Mouse (Mus musculus): Measurements from ENCODE around the gene Gm17268. TPM values are rescaled to one million over a fixed set of nuclear protein-coding genes. Genes with fewer than 3 reads are reported as not detected.
A peak's percentile ranks its signal among the peaks of the same experiment; 100 is the strongest.

Gm17268 gene
- polyA plus RNA-seq, 1 experiment from 2014 or later = not detected

DNA sequence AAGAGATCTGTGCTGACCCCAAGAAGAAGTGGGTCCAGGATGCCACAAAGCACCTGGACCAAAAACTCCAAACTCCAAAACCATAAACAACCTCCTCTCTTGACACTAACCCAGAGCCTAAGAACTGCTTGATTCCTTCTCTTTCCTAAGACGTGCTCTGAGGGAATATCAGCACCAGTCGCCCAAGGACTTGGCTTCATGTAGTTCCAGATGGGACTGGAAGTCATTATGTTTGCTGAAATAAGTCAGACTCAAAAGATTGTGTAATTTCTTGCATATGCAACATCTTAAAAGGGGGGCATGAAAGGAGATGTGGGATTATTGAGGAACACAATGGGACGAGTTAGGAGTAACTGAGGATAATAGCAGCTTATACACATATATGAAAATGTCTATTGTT lies 23.9 kb upstream of the Gm17268 start:
- POLR2A ChIA-PET = no interaction called here
- DNase-seq (ENCODE audit: low read depth, low spot score) = no peak
- ATAC-seq = no peak

DNA sequence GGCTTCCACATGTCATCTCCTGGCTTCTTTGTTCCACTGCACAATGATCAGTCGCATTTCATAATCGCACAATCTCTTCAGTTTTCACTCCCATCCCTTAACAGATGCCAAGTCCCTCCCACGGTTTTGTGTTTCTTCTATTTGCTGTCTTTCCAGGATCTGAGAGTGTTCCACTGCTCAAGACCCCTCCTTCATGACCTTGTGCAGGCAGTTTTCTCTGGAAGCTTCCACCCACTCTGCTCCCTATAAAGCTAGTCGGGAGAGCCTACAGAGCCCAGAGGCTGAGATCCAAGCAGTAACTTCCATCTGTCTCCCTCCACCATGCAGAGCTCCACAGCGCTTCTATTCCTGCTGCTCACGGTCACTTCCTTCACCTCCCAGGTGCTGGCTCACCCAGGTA lies 19.3 kb upstream of the Gm17268 start, which contains the start of gene Ccl11:
Ccl11 (plus strand) TSS at position 178 of the 400 bp plus-strand sequence.
- no peak for TF ChIP-seq CTCF (IDR thresholded peaks at IDR 0.05)
- DNase-seq (ENCODE audit: low read depth, low spot score) = no peak
- ATAC-seq = no peak
- H3K27me3 ChIP-seq = peaks cover 17% of the 10 kb centered on the region
- CTCF ChIA-PET = interaction anchor here (0.9 to 1.3 kb wide), 2 partner anchors 10 to 18 kb away, joined by 3 to 4 read pairs; no protein-coding TSS in a partner anchor
- POLR2A ChIA-PET = no interaction called here
- in situ Hi-C loops (cut with MboI; ENCODE audit: low pct_unique_long_range_greater_than_20kb) = no loop called here

More for the DNA sequence above, 23.9 kb upstream of the Gm17268 start:
- peaks cover 11% of the 10 kb centered on the region for H3K27me3 ChIP-seq
- TF ChIP-seq CTCF (IDR thresholded peaks at IDR 0.05) = no peak
- CTCF ChIA-PET = interaction anchor here (1.2 to 1.7 kb wide), 3 partner anchors 14 to 66 kb away, joined by 3 to 5 read pairs (median 3); no protein-coding TSS in a partner anchor
- in situ Hi-C loops (cut with MboI; ENCODE audit: low pct_unique_long_range_greater_than_20kb) = no loop called here

DNA sequence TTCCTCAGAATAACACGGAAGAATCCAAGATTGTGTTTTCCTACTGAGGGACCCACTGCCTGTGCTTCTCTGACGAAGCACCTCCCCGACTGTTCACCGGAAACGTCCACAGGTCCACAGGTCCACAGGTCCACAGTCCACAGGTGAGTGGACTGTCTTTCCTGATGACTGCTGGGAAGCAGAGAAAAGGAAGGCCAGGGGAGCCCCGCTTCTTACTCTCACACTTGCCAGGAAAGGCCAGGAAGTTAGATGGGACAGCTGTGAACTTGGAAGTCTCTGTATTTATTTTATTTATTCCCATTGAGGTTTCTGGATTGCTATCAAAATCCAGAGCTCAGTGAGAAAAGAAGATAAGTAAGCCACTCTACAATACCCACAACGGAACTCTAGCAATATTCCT lies 15.5 kb upstream of the Gm17268 start:
- CTCF ChIA-PET = interaction anchor here (1.7 kb wide), 1 partner anchor 121 kb away, joined by 5 read pairs; no protein-coding TSS in a partner anchor

DNA sequence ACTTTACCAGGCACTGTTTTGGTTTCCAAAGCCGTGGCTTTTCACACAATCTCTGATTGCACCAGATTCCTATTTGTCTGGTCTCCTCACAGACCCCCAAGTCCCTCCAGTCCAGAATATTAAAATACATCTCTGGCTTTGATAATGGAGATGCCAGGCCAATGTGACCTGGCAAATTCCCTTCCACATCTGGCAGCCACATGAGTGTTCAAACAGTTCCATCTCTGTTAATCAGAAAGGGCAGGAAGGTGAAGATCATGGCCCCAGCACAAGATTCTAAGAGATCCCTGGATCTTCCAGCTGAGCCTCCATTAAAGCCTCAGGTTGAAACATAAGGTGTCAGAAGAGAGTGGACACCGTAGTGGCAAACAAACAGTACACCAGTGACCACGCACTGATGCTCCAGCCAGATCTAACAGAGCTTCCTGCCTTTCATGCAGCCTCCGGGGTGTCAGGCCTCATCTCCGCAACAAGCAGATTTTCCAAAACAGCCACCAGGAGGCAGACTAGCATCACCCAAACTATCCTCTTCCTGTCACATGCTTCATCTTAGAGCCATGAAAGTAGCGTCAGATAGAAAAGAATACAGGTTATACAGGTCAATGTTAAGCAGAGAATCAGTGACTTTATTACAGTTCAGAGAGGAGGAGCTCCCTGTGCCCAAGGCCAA lies 9.5 kb upstream of the Gm17268 start:
- in situ Hi-C loops (cut with MboI; ENCODE audit: low pct_unique_long_range_greater_than_20kb) = loop anchor here (5.0 to 25.0 kb wide), 2 partner anchors 51 to 814 kb away; partner anchors contain the start of gene Rffl
- TF ChIP-seq CTCF (IDR thresholded peaks at IDR 0.05) = peak; percentile 81
- no peaks in the 10 kb centered on the region for H3K27me3 ChIP-seq
- CTCF ChIA-PET = interaction anchor here (0.7 to 7.9 kb wide), 18 partner anchors 8 to 135 kb away, joined by 3 to 99 read pairs (median 4); partner anchors contain the start of genes Ccl11 and Ccl2
- no peak for ATAC-seq
- DNase-seq (ENCODE audit: low read depth, low spot score) = no peak
- POLR2A ChIA-PET = interaction anchor here (1.2 to 1.3 kb wide), 2 partner anchors 13 to 129 kb away, joined by 3 read pairs; no protein-coding TSS in a partner anchor

More for the DNA sequence above, 15.5 kb upstream of the Gm17268 start:
- H3K27me3 ChIP-seq = peaks cover 9% of the 10 kb centered on the region
- ATAC-seq (no peak), DNase-seq (ENCODE audit: low read depth, low spot score) (no peak)
- POLR2A ChIA-PET = no interaction called here
- TF ChIP-seq CTCF (IDR thresholded peaks at IDR 0.05) = no peak
- in situ Hi-C loops (cut with MboI; ENCODE audit: low pct_unique_long_range_greater_than_20kb) = loop anchor here (5.0 kb wide), 1 partner anchor 123 kb away; no protein-coding TSS in a partner anchor

DNA sequence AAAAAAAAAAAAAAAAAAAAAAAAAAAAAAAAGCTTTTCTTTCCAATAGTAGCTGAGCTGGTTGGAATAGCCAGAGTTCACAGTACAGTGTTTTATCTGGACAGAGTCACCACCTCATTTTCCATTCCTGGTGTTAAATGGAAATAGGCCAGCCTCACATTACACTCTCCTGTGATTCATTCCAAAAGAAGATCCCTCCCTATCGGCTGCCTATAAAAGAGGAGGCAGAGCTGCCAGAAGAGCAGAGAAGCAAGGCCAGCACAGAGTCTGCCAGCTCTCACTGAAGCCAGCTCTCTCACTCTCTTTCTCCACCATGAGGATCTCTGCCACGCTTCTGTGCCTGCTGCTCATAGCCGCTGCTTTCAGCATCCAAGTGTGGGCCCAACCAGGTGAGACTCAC lies 7.1 kb upstream of the Gm17268 start, which contains the start of gene Ccl7:
Ccl7 (plus strand) TSS at position 242 of the 400 bp plus-strand sequence.
- POLR2A ChIA-PET = no interaction called here
- DNase-seq (ENCODE audit: low read depth, low spot score) (no peak), ATAC-seq (peak; percentile 65)
- in situ Hi-C loops (cut with MboI; ENCODE audit: low pct_unique_long_range_greater_than_20kb) = loop anchor here (5.0 to 25.0 kb wide), 2 partner anchors 48 to 817 kb away; partner anchors contain the start of gene Rffl
- TF ChIP-seq CTCF (IDR thresholded peaks at IDR 0.05) = no peak
- H3K27me3 ChIP-seq = no peaks in the 10 kb centered on the region
- CTCF ChIA-PET = interaction anchor here (1.0 to 7.9 kb wide), 5 partner anchors 12 to 130 kb away, joined by 3 to 99 read pairs (median 7); no protein-coding TSS in a partner anchor

DNA sequence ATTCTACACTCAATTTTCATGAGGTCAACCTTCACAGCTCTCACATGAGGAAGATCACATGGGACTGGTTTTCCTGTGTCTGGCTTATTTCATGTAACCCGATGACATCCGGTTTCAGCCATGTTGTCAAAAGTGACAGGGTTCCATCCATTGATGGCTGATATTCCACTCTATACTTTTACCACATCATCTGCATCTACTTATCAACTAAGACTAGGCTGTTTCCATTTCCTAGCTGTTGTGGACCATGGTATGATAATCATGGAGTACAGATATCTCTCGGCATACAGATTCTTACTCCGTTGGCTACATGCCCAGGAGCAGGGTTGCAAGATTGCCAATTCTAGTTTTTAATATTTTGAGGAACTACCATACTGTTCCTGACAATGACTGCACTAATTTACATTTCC lies 3.3 kb upstream of the Gm17268 start:
- CTCF ChIA-PET = no interaction called here
- in situ Hi-C loops (cut with MboI; ENCODE audit: low pct_unique_long_range_greater_than_20kb) = loop anchor here (25.0 kb wide), 1 partner anchor 821 kb away; the partner anchor contains the start of gene Rffl
- POLR2A ChIA-PET = no interaction called here
- ATAC-seq (no peak), DNase-seq (ENCODE audit: low read depth, low spot score) (no peak)
- H3K27me3 ChIP-seq = no peaks in the 10 kb centered on the region
- no peak for TF ChIP-seq CTCF (IDR thresholded peaks at IDR 0.05)

DNA sequence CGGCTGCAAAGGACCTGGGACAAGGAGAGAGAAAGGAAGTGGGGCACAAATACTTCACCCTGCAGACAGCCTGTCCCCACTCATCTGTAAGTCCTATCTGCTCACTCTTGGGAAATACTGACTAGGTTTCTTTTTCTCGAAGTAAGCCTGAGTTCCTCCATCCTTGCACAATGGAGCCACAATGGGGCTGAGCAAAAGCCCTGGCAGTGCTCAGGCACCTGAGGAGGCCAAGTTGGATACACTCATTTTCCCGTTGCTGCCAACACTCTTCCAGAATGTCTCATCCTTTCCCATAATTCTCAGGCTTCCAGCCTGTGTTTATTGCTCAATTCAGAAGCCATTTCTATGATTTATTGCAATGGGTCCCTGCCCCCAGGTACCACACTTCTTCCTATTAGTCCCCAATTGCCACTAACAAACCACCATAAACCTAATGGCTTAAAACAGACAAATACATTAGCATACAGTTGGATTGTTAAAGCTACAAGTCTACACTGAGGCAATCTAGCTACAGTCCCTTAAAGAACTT lies 834 bp upstream of the Gm17268 start:
- no peak for TF ChIP-seq CTCF (IDR thresholded peaks at IDR 0.05)
- in situ Hi-C loops (cut with MboI; ENCODE audit: low pct_unique_long_range_greater_than_20kb) = loop anchor here (25.0 kb wide), 1 partner anchor 823 kb away; the partner anchor contains the start of gene Rffl
- CTCF ChIA-PET = interaction anchor here (1.9 to 7.1 kb wide), 5 partner anchors 9 to 139 kb away, joined by 8 to 43 read pairs (median 8); no protein-coding TSS in a partner anchor
- ATAC-seq (no peak), DNase-seq (ENCODE audit: low read depth, low spot score) (no peak)
- POLR2A ChIA-PET = no interaction called here
- H3K27me3 ChIP-seq = no peaks in the 10 kb centered on the region

DNA sequence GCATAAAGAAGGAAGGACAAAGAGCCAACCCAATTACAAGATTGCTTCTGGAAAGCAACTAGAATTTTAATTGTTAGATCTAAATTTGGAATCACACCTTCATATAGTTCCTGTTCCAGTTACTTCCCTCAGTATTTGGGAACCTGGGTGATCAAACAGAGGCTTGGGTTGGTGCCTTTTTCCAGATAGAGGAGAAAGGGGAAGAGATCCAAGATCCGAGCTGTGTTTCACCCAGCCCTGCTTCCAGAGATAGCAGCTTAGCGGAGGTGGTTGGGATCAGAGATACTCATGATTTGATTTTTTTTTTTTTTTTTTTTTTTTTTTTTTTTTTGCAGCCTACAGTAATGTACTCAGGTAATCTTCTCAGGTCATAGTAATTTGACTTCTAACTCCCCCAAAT lies 2.5 kb downstream of the Gm17268 start:
- ChIA-PET POLR2A (interaction anchor here (1.2 to 2.2 kb wide), 4 partner anchors 9 to 31 kb away, joined by 4 to 7 read pairs (median 4); no protein-coding TSS in a partner anchor), CTCF (interaction anchor here (0.8 to 7.1 kb wide), 7 partner anchors 8 to 141 kb away, joined by 3 to 43 read pairs (median 5); no protein-coding TSS in a partner anchor)
- no peak for DNase-seq (ENCODE audit: low read depth, low spot score)
- no peak for TF ChIP-seq CTCF (IDR thresholded peaks at IDR 0.05)
- H3K27me3 ChIP-seq = no peaks in the 10 kb centered on the region
- in situ Hi-C loops (cut with MboI; ENCODE audit: low pct_unique_long_range_greater_than_20kb) = loop anchor here (25.0 kb wide), 1 partner anchor 826 kb away; the partner anchor contains the start of gene Rffl
- no peak for ATAC-seq

DNA sequence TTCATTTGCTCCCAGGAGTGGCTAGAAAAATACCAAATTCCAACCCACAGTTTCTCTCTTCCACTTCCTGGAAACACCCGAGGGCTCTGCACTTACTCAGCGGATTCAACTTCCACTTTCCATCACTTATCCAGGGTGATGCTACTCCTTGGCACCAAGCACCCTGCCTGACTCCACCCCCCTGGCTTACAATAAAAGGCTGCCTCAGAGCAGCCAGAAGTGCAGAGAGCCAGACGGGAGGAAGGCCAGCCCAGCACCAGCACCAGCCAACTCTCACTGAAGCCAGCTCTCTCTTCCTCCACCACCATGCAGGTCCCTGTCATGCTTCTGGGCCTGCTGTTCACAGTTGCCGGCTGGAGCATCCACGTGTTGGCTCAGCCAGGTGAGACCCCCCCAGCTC lies 3.0 kb downstream of the Gm17268 start, which contains the start of gene Ccl2:
Ccl2 (plus strand) TSS at position 216 of the 400 bp plus-strand sequence.
- in situ Hi-C loops (cut with MboI; ENCODE audit: low pct_unique_long_range_greater_than_20kb) = loop anchor here (25.0 kb wide), 1 partner anchor 827 kb away; the partner anchor contains the start of gene Rffl
- CTCF ChIA-PET = interaction anchor here (1.1 to 7.1 kb wide), 7 partner anchors 9 to 141 kb away, joined by 3 to 43 read pairs (median 5); no protein-coding TSS in a partner anchor
- DNase-seq (ENCODE audit: low read depth, low spot score) (no peak), ATAC-seq (peak; percentile 47)
- no peaks in the 10 kb centered on the region for H3K27me3 ChIP-seq
- TF ChIP-seq CTCF (IDR thresholded peaks at IDR 0.05) = no peak
- POLR2A ChIA-PET = interaction anchor here (0.9 to 2.0 kb wide), 6 partner anchors 9 to 139 kb away, joined by 3 to 7 read pairs (median 5); no protein-coding TSS in a partner anchor

DNA sequence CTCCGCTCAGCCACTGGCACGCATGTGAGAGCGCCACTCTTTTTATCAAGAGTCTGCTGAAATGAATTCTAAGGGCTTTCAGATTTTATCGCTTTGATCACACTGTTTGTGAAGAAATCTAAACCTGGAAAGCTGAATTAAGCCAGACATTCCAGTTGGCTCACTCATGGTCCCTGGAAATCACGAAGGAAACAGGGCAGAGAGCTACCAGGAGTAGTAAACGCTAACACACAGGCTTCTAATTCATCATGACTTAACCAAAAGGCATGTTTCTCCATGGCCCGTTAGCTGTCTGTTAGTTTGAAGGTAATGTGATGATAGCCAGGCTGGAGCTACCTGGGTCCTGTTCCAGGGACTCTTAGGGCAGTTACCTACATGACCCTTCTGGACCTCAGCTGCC lies 3.9 kb downstream of the Gm17268 start:
- CTCF ChIA-PET = interaction anchor here (1.2 to 7.1 kb wide), 7 partner anchors 12 to 140 kb away, joined by 5 to 43 read pairs (median 7); partner anchors contain the start of gene Ccl7
- H3K27me3 ChIP-seq = no peaks in the 10 kb centered on the region
- peak; percentile 35 for ATAC-seq
- in situ Hi-C loops (cut with MboI; ENCODE audit: low pct_unique_long_range_greater_than_20kb) = loop anchor here (25.0 kb wide), 1 partner anchor 828 kb away; the partner anchor contains the start of gene Rffl
- no peak for TF ChIP-seq CTCF (IDR thresholded peaks at IDR 0.05)
- POLR2A ChIA-PET = interaction anchor here (0.9 to 2.0 kb wide), 4 partner anchors 15 to 140 kb away, joined by 3 to 7 read pairs (median 6); no protein-coding TSS in a partner anchor
- DNase-seq (ENCODE audit: low read depth, low spot score) = no peak
